Mouse (Mus musculus) kidney, postnatal 25 days (tissue): ENCODE results near the gene 1700034J05Rik.

Experiments
- DNase-seq, 2 experiments: peaks; one replicate each; pipeline ENCODE4 v3.0.0; 2021; ENCODE audit warnings: mixed read lengths in 2 of 2

The 1700034J05Rik gene

DNA sequence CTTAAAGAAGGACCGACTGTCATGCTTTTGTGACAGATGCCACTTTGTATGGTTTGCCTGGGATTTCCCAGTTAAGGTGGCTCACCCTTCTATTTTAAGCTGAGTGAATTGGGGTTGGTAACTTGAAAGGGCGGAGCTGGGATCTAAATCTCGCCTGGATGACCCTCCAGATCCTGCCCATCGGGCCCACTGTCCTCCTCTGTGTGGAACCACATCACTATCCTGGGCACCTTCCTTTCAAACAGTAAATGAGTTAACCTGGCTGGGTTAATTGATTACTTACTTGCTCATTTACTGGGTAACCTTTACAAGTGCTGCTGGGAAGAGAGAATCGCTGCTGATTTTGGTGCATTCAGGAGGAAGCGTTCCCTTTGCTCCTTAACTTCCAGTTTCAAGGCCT, 35.9 kb downstream of the 1700034J05Rik start:
- peak; percentile 32 to 54 for DNase-seq

GRCm38 (mm10) chr6:146917396-146917795, 36.8 kb downstream of the 1700034J05Rik start:
- no peak for DNase-seq

- no peak for DNase-seq
Measured at GRCm38 (mm10) chr6:146915808-146916207, 38.4 kb downstream of the 1700034J05Rik start.

GRCm38 (mm10) chr6:146913489-146914198, 40.6 kb downstream of the 1700034J05Rik start:
- DNase-seq: no peak

DNA sequence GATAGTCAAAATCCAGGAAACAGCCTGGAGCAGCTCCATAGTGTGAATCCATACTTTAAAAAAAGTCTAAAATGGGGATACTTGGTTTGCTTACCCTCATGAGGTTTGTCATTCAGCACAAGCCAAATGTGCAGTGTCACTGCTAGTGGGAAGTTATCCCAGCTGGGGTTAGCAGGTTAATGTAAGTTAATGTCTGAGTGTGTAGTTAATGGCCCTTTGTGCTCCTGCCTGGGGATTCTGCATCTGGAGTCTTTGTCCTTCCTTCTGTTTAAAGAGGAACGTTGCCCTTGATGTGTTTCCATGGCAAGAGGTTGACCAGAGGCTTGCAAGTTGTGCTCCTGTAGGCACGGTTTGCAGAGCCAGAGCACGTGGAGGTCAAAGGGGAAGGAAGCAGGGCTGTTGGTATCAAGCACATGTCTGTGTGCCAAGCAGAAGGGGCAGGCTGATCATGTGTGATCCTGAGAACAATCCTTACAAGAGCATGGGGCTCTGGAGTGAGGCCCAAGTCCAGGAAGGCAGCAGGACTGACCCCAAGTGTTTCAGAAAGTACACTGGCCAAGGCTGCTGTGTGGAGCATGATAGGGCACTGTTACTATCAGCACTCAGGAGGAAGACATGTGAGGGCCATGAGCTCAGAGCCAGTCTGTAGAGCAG, 41.3 kb downstream of the 1700034J05Rik start:
- DNase-seq: peak; percentile 67 to 91

GRCm38 (mm10) chr6:146910801-146911200, 43.4 kb downstream of the 1700034J05Rik start:
- DNase-seq: no peak

- no peak for DNase-seq
Measured at GRCm38 (mm10) chr6:146909725-146910489, 44.3 kb downstream of the 1700034J05Rik start.

DNA sequence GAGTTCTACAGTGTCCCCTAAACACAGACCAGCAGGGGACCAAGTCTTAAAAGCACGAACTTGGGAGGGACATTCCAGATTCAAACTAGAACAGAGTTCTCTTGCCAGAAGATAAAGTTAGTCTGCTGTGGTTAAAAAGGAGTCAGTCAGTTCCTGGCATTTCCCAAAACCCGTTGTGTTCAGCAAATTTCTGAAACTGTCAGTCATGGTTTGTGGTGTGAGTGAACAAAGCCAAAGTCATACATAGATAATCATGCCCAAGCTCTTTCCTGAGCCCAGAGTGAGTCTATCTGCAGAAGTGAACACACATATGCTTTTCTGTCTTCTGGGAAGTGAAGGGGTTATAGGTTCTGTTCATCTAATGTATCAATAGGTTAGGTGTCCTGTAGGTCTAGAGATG, 45.4 kb downstream of the 1700034J05Rik start:
- no peak for DNase-seq

DNA sequence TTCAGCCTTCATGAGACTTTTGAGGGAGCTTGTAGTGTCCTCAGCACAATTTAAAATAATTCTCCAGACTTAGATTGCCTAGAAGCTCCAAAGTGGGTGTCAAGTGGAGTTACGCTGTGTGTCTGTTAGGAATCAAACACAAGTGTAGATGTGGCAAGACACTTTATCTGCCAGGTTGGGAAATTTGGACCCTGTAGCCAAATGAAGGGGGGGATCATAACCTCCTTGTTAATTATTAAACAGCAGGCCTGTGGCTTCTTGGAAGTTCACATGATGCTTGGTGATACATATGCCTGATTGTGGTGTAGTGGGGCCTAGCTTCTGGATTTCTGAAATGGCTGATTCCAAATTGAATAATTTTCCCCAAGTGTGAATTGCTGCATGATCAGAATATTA, 46.4 kb downstream of the 1700034J05Rik start:
- peak; percentile 40 to 51 for DNase-seq

DNA sequence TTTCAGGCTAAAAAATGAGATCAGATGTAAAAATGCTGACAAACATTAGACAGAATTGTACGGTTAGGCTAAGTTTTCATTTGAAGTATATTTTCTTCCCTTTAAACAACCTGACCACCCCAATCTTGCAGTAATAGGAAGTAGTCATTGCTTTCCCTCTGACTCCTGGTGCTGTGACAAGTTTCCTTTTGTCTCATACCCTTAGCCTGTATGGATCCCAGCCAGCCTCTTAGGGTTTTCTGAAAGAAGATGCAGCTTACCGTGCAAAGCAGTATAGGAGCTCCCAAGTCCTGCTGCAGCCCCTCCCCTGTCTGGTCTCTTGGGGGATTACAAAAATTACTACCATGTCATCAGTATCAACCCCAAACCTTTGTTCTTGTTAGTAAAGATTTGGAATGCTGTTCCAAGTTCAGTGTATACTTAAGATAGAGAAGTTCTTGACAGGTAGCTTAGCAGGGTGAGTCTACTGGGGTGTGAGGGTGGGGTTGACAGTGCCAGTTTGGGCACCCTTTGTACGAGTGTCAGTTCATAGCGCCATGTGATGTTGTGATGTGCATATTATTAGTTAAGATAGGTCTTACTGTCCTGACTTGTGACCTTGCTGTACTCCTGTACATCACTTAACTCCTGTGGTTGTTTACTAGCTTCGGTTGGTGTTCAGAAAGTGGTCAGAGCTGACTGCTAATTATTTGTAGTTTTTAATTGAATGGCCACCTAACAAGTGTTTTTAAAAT, 47.0 kb downstream of the 1700034J05Rik start:
- DNase-seq: no peak

DNA sequence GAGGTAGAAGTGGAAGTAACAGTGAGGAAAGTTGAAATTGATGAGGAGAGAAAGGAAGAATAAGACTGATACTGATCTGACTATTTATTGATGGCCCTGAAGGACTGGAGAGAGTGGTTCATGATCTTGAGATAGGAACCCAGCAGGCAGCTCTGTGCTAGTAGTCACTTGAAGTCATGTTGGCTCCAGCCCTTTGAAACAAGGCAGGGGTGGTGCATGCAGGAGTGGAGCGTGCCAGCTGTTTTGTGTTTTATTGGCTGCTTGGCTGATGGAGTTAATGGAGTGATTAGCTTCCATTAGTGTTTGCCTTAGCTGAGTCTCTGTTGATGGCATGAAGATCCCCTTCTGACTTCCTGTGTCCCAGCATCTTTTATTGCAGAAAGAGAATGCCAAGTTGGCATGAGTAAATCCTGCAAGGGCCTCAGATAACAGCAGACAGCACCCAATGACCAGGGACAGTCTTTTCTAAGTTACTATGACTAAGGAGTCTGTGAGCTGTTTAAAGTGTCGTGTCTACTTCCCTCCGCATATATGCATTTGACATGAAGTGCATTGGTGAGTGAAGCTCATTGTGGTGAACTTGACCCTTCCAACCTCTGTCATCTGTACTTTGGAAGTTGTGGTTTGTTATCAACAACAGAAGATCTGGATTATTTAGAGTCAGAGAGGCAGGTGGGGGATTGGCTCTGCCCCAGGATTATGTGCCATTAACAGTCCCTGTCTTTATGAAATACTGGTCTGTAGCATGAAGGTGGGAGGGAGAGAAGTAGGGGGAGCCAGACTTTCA, 48.0 kb downstream of the 1700034J05Rik start:
- DNase-seq: no peak

DNA sequence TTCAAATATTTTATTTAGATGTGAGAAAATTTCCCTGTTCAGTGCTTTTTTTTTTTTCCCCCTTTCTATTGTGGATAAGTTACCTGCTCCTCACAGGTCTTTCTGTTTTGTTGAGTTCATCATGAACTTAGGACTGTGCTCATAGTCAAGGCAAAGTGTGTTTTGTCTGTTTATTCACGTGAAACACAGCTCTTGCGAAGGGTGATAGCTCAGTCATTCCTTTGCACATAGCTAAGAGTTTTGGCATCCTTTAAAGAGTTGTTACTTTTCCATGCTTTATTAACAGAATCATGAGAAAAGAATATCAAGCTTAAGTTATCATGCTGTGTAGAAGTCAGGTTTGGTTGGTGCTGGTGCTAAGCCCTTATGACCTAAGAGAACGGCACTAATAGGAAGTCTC, 49.5 kb downstream of the 1700034J05Rik start:
- DNase-seq: no peak

DNA sequence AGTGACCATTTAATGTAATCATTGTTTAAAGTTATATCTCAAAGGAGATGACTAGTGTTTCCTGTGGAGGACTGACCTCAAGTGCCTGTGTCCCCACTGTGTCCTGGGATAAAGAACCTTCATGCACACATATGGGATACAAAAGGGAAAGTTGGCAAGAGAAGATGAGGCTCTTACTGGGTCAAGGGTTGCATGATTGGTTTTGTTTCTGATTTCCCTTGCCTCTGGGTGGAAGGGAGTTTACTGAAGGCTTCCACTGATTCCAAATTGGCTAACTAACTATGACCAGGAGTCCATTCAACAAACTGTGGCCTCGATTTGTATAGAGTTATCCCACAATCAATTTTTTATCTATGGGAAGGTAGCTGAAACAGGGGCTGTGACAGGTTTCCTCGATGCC, 50.6 kb downstream of the 1700034J05Rik start:
- no peak for DNase-seq

GRCm38 (mm10) chr6:146901929-146902328, 52.3 kb downstream of the 1700034J05Rik start:
- peak in 1 of 2 experiments; percentile 32 for DNase-seq
